Mouse (Mus musculus) liver, embryonic 11.5 days (tissue): ENCODE data around the gene Nek6. TPM values are rescaled to one million over a fixed set of nuclear protein-coding genes. Genes with fewer than 3 reads are reported as not detected.

ENCODE experiments used
- ATAC-seq: fragments of 200-750 bp; cut with Nextera tagmentation; replicated peaks from 2 replicates; pipeline ENCODE4 v1.8.0; 2017; ENCODE audit warnings: moderate number of reproducible peaks, mild to moderate bottlenecking, moderate TSS enrichment, moderate library complexity; ENCODE audit not compliant: low FRiP score
- DNase-seq: peaks from one replicate; pipeline ENCODE4 v3.0.0-alpha.2; 2017; ENCODE audit warnings: low spot score
- H3K27ac ChIP-seq: fragments of 300-500 bp; sonication (generic); 2 replicates; pipeline ENCODE4 v1.5.1; 2014; ENCODE audit warnings: mild to moderate bottlenecking, low read depth, low read length, control low read depth
- H3K27me3 ChIP-seq: fragments of 300-500 bp; sonication (generic); replicated peaks from 2 replicates; pipeline ENCODE4 v1.6.1; 2014; ENCODE audit warnings: low read length, mixed read lengths; ENCODE audit not compliant: control insufficient read depth, insufficient read depth
- H3K36me3 ChIP-seq: fragments of 300-500 bp; sonication (generic); 2 replicates; pipeline ENCODE4 v1.6.1; 2014; ENCODE audit warnings: mild to moderate bottlenecking, low read length, moderate library complexity, mixed read lengths; ENCODE audit not compliant: control insufficient read depth, insufficient read depth
- H3K4me1 ChIP-seq: fragments of 300-500 bp; sonication (generic); replicated peaks from 2 replicates; pipeline ENCODE4 v1.6.1; 2014; ENCODE audit warnings: low read length, mixed read lengths; ENCODE audit not compliant: control insufficient read depth, insufficient read depth
- H3K4me2 ChIP-seq: fragments of 300-500 bp; sonication (generic); 2 replicates; pipeline ENCODE4 v1.6.1; 2014; ENCODE audit warnings: mild to moderate bottlenecking, control low read depth, moderate library complexity
- H3K4me3 ChIP-seq: fragments of 300-500 bp; sonication (generic); 2 replicates; pipeline ENCODE4 v1.5.1; 2014; ENCODE audit warnings: low read depth, low read length, control low read depth
- H3K9ac ChIP-seq: fragments of 300-500 bp; sonication (generic); 2 replicates; pipeline ENCODE4 v1.6.1; 2014; ENCODE audit warnings: low read depth, low read length, control low read depth
- H3K9me3 ChIP-seq: fragments of 300-500 bp; sonication (generic); 2 replicates; pipeline ENCODE4 v1.6.1; 2016; ENCODE audit warnings: low read length, inconsistent platforms, mixed read lengths; ENCODE audit not compliant: control insufficient read depth
- WGBS: fragments of 180-500 bp; shearing (Covaris S2); extraction: QIAGEN DNeasy Blood & Tissue Kit; methylation state at CpG from one replicate; pipeline ENCODE4 v1.1.7; 2014; 5-methylcytosine and 5-hydroxymethylcytosine counted together
- polyA plus RNA-seq: library from polyadenylated mRNA; unstranded; fragments of >200 nt; fragmentation: Nextera tagmentation; extraction: Ambion mirVana; gene quantifications from 2 replicates; pipeline ENCODE4 v1.2.1, GENCODE M21; 2014

Gene Nek6
- polyA plus RNA-seq, 1 experiment from 2014 or later = 66.2 TPM

DNA sequence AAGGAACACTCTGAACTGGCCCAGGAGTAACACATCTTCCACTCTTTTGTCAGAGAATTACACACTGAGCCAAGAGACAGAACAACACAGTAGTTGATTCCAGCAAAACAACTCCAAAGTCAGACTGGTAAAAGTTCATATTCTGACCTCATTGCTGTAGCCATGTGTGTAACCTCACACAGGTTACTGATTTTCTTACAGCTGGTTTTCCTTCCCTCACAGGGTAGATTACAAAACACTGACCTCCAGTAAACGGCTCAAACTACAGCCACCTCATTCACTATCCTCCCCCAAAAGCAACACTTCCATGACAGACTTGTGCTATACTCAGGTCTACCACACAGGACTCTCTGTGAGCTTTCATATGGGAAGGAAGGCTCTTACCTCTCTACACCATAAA, 96.3 kb downstream of the Nek6 start:
- no peak for ATAC-seq
- no peak overlapping the region for H3K27ac ChIP-seq
- 61% methylated on average over 1 of the region's 1 CpGs for WGBS

DNA sequence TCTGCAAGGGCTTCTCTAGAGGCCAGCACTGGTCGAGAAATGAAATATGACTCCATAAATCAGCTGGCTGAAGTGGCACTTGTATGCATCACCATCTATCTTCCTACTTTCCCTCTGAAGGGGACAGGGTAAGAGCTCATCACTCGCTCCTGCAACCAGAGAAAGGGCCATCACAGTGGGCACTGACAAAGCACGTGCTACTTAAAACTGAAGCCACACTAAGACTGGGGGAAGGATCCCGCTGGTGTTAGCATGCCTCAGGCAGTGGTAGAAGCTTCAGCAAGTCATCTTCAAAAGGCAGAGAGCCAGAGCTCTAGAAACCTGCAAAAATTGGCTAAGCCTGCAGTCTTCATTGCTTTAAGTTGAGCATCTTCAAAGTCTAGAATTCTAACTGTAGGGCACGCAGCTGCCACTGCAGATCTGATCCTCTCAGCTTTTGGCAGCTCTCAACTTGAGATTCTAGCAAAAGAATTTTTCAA, 97.4 kb downstream of the Nek6 start:
- no peak for ATAC-seq
- no peak overlapping the region for H3K4me3 ChIP-seq

More for the DNA sequence above, 96.3 kb downstream of the Nek6 start:
- peaks cover 10% of the 10 kb centered on the region for H3K36me3 ChIP-seq
- H3K9ac ChIP-seq = no peak overlapping the region
- no peak overlapping the region for H3K4me3 ChIP-seq
- no peak for DNase-seq
- no peaks in the 10 kb centered on the region for H3K27me3 ChIP-seq
- H3K9me3 ChIP-seq = no peaks in the 10 kb centered on the region
- no peak overlapping the region for H3K4me2 ChIP-seq
- H3K4me1 ChIP-seq = no peaks in the 10 kb centered on the region

DNA sequence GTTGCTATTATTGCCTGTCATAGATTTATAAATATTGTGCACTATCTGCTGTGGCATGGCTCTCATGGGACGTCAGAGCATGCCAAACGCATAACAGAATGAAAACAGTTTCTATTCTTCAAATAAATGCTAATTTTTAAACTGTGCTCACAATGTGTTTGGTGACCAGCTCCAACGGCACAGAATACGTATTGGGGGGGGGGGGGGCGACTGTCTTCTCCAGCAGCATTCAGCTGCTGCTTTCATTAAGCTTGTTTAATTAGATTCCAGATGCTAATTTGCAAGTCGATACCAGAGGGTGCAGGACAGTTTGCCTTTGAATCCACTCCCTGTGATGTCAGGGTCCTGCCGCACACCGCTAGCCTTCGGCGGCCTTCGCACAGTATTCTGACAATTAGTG, 97.9 kb downstream of the Nek6 start:
- Histone ChIP-seq H3K27me3 (no peaks in the 10 kb centered on the region), H3K36me3 (peaks cover 10% of the 10 kb centered on the region), H3K27ac (no peak overlapping the region), H3K9me3 (no peaks in the 10 kb centered on the region), H3K9ac (no peak overlapping the region), H3K4me1 (no peaks in the 10 kb centered on the region), H3K4me3 (no peak overlapping the region), H3K4me2 (no peak overlapping the region)
- WGBS = 93% methylated on average over 11 of the region's 11 CpGs
- ATAC-seq = no peak
- no peak for DNase-seq

More for the DNA sequence above, 97.4 kb downstream of the Nek6 start:
- H3K4me1 ChIP-seq = no peaks in the 10 kb centered on the region
- peaks cover 10% of the 10 kb centered on the region for H3K36me3 ChIP-seq
- H3K4me2 ChIP-seq = no peak overlapping the region
- H3K27ac ChIP-seq = no peak overlapping the region
- WGBS = 84% methylated on average over 5 of the region's 5 CpGs
- no peak for DNase-seq
- H3K27me3 ChIP-seq = no peaks in the 10 kb centered on the region
- H3K9me3 ChIP-seq = no peaks in the 10 kb centered on the region
- no peak overlapping the region for H3K9ac ChIP-seq

- DNase-seq (no peak), ATAC-seq (no peak)
- H3K9ac ChIP-seq = no peak overlapping the region
- H3K36me3 ChIP-seq = peaks cover 10% of the 10 kb centered on the region
- H3K4me3 ChIP-seq = no peak overlapping the region
- no peaks in the 10 kb centered on the region for H3K4me1 ChIP-seq
- WGBS = 76% methylated on average over 2 of the region's 2 CpGs
- no peak overlapping the region for H3K27ac ChIP-seq
- no peaks in the 10 kb centered on the region for H3K9me3 ChIP-seq
- H3K4me2 ChIP-seq = no peak overlapping the region
- H3K27me3 ChIP-seq = no peaks in the 10 kb centered on the region
Observed at GRCm38 (mm10) chr2:38610161-38610560, 98.7 kb downstream of the Nek6 start.

DNA sequence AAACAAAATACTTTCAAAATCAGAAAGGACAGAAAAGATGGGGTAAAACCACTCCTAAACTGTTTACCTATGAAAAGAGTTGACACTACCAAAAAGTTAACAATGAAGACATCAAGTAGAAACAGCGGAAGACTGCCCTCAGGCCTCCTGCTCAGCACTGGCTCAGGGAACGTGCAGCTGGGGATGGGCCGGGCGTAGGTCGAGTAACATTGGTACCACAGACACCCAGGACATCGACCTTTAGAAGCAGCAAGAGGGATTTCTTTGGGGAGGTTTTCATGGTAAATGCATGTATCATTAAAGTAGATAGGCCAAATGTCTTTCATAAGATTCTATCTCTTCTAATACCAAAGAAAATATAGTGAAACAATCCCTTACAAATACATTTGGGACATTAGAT, 101.2 kb downstream of the Nek6 start:
- Histone ChIP-seq H3K4me2 (no peak overlapping the region), H3K27me3 (no peaks in the 10 kb centered on the region), H3K9me3 (no peaks in the 10 kb centered on the region), H3K4me3 (no peak overlapping the region), H3K4me1 (no peaks in the 10 kb centered on the region; the same call in 1 of the 2 replicates), H3K9ac (no peak overlapping the region), H3K36me3 (peaks cover 9% of the 10 kb centered on the region), H3K27ac (no peak overlapping the region)
- 92% methylated on average over 6 of the region's 6 CpGs for WGBS
- no peak for ATAC-seq
- no peak for DNase-seq

GRCm38 (mm10) chr2:38613576-38613975, 102.1 kb downstream of the Nek6 start:
- Histone ChIP-seq H3K4me1 (no peaks in the 10 kb centered on the region; the same call in 1 of the 2 replicates), H3K36me3 (peaks cover 14% of the 10 kb centered on the region), H3K27me3 (no peaks in the 10 kb centered on the region), H3K4me3 (no peak overlapping the region), H3K27ac (no peak overlapping the region), H3K9me3 (no peaks in the 10 kb centered on the region), H3K4me2 (no peak overlapping the region), H3K9ac (no peak overlapping the region)
- WGBS = 95% methylated on average over 3 of the region's 3 CpGs
- no peak for ATAC-seq
- DNase-seq = no peak

- 76% methylated on average over 6 of the region's 6 CpGs for WGBS
- Histone ChIP-seq H3K9me3 (no peaks in the 10 kb centered on the region), H3K4me3 (no peak overlapping the region), H3K4me1 (no peaks in the 10 kb centered on the region; the same call in 1 of the 2 replicates), H3K9ac (no peak overlapping the region), H3K36me3 (peaks cover 10% of the 10 kb centered on the region; the same call in 1 of the 2 replicates), H3K27ac (no peak overlapping the region), H3K4me2 (no peak overlapping the region), H3K27me3 (no peaks in the 10 kb centered on the region)
- ATAC-seq (no peak), DNase-seq (no peak)
Observed at GRCm38 (mm10) chr2:38614437-38614836, 103.0 kb downstream of the Nek6 start.

GRCm38 (mm10) chr2:38616072-38616471, 104.6 kb downstream of the Nek6 start:
- Histone ChIP-seq H3K27ac (no peak overlapping the region), H3K9me3 (no peaks in the 10 kb centered on the region), H3K9ac (no peak overlapping the region), H3K4me3 (no peak overlapping the region), H3K4me2 (no peak overlapping the region), H3K4me1 (no peaks in the 10 kb centered on the region; the same call in 1 of the 2 replicates), H3K36me3 (peaks cover 6% of the 10 kb centered on the region; the same call in 1 of the 2 replicates), H3K27me3 (no peaks in the 10 kb centered on the region)
- DNase-seq (no peak), ATAC-seq (no peak)
- 62% methylated on average over 4 of the region's 4 CpGs for WGBS
